Mouse (Mus musculus): ENCODE data around the gene Tysnd1.

Tysnd1 gene

DNA sequence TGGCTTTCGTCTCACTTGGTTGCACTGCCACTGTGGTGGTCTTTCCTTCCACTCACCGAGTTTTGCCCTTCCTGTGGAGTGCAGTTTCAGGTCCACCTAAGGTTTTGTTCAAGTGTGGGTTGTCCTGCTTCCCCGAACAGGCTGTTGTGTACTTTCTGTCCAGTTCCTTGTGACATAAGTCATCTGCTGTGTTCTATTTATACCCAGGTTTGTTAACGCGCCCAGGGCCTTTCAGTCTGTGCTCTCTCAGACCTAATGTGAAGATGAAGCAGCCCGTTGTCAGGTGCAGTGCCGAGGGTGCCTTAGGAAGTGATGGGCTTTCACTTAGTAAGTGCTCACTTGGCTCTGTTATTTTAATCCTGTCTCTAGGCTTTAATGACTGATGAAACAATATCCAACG lies 5.9 kb upstream of the Tysnd1 start:
- DNase-seq (ENCODE audit: low spot score): no peak

DNA sequence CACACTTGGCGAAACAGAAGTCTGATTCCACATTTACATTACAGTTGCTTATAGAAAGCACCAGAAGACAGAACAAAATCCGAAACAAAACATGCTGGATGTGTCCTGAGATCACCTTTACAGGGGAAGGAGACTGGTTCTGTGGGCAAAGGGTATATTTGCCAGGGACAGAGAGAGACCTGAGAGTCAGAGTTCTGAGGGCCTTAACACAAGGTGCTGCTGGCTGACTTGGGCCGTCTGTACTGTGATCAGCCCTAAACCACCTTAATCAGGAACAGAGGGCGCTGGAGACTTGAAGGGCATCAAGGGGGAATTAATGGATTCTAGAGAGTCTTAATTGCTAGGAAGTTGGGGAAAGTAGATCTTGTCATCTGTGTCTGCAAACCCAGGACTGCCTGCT lies 1.8 kb upstream of the Tysnd1 start:
- DNase-seq (ENCODE audit: low spot score): no peak

DNA sequence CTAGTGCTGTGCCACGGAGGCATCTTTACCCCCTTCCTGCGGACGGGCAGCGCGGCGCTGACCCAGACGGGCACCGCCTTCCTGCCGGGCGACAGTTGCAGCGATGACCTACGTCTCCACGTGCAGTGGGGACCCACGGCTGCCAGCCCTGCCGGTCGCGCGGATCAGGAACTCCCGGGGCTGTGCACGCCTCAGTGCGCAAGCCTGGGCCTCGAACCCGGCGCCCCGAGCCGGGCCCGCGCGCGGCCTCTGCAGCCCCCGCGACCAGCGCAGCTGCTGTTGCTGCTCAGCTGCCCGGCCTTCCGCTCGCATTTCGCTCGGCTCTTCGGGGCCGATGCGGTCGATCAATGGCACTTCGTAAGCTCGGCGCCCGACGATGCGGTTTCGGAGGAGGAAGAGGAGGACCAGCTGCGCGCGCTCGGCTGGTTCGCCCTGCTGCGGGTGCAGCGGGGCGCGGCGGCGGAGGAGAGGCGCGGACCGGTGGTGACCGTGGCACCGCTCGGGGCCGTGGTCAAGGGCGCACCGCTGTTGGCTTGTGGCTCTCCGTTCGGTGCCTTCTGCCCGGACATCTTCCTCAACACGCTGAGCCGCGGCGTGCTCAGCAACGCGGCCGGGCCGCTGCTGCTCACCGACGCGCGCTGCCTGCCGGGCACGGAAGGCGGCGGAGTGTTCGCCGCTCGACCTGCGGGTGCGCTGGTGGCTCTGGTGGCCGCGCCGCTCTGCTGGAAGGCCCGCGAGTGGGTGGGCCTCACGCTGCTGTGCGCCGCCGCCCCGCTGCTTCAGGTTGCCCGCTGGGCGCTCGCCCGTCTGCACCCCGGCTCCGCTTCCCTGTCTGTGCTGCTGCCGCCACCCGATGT lies 617 bp downstream of the Tysnd1 start:
- peak; percentile 52 for DNase-seq (ENCODE audit: low spot score)

DNA sequence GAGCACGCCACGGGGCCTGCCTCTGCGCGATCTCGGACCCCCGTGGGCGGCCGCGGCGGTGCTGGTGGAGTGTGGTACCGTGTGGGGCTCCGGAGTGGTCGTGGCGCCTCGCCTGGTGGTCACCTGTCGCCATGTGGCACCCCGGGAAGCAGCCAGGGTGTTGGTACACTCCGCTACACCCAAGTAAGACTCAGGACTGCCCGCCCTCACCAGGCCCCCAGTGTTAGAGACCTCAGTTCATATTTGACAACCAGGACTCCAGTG lies 1.2 kb downstream of the Tysnd1 start:
- no peak for DNase-seq (ENCODE audit: low spot score)

DNA sequence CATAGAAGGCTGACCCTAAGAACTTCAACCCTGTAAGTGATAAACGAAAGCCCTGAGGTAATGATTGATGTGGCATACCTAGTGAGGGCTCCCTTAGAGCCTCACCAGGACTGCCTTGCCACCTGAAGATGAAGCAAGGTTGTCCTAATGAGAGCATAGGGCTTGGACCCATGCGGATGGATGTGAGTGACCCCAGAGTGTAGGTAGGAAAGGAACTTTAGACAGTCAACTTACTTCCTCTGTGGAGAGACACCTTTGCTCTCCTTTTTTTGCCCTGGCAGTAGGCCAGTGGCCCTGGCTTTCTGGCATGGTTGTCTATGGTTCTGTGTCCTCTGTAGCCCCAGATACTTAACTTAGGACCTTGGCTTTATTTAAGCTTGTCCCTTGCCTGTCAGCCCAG lies 1.7 kb downstream of the Tysnd1 start:
- no peak for DNase-seq (ENCODE audit: low spot score)

DNA sequence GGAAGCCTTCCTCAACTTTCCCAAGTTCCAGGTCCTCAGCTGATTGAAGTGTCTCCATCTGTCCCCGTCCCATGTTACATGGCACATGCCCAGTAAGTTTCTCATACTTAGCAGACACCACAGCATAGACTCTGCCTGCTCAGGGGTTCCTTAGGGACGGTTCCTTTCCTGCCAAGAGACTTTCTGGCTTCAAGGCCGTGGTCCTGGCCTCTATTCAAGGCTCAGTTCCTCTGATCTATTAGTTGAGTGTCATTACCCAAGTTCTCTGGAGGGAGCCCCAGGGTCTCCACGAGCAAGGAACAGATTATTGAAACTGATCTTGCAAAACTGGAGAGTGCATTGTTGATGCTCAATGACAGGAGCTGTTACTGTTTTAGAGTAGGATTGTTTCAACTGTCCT lies 9.3 kb downstream of the Tysnd1 start:
- DNase-seq (ENCODE audit: low spot score): no peak

DNA sequence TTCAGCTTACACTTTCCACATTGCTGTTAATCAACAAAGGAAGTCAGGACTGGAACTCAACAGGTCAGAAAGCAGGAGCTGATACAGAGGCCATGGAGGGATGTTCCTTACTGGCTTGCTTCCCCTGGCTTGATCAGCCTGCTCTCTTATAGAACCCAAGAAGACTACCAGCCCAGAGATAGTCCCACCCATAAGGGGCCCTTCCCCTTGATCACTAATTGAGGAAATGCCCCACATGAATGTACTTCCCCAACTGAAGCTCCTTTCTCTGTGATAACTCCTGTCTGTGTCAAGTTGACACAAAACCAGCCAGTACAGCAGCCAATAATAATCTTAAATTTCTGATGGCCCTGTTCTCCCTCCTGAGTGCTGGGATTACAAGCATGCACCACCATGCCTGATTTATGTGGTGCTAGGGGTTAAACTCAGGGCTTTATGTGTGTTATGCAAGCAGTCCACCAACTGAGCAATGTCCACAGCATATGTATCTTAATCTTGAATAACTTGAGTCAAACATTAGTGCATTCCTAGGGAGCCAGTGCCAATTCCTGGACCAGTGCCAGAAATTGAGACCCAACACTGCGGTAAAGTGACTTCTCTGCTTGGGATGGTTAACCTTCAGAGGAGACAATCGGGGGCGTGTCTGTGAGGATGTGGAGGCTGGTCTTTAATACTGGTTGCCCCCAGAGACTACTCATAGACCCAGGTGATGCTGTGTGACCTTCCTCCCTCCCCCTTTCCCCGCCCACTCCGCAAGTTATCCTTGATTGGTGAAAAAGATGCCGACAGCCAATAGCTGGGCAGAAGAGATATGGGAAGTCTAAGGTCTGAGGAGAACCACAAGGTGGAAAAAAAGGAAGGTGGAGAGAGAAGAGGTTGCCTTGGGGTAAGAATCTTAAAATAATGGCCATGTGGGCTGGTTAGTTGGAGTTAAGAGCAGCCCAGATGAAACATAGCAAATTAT lies 11.4 kb downstream of the Tysnd1 start:
- no peak for DNase-seq (ENCODE audit: low spot score)

DNA sequence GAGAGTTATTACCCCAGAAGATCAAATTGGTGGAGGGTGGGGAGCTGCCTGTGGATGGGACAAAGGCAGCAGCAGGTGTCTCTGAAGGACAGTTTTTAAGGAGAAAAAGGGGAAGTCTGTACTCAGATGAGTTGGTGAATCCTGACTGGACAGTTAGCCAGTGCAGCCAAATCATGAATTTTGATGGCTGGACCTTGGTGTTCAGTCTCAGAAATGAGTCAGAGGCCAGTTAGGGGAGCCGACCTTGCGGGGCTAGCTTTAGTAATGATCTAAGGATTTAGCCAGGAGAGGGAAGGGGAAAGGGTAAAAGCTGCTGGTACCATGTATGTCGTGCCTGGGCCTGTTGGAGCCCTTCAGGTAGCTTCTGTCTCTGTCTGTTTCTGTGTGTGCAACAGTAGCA lies 18.3 kb downstream of the Tysnd1 start:
- DNase-seq (ENCODE audit: low spot score): no peak

DNA sequence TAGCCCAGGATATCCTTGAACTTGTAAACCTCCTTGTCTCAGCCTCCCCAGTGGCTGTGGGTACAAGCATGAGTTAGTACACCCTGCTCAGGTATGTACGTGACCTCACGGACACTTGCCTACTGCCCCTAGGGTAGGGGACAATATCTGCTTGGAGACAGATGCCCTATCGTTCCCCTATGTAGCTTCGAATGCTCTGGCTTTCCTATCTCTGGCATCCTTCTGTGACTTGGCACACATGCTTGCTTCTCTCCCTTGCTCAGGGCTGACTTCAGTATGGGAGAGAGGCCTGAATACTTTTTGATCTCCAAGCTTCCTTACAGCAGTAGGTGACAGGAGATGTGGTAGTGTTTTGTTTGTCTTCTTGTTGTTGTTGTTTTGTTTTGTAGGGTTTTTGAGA lies 18.8 kb downstream of the Tysnd1 start:
- DNase-seq (ENCODE audit: low spot score): no peak

DNA sequence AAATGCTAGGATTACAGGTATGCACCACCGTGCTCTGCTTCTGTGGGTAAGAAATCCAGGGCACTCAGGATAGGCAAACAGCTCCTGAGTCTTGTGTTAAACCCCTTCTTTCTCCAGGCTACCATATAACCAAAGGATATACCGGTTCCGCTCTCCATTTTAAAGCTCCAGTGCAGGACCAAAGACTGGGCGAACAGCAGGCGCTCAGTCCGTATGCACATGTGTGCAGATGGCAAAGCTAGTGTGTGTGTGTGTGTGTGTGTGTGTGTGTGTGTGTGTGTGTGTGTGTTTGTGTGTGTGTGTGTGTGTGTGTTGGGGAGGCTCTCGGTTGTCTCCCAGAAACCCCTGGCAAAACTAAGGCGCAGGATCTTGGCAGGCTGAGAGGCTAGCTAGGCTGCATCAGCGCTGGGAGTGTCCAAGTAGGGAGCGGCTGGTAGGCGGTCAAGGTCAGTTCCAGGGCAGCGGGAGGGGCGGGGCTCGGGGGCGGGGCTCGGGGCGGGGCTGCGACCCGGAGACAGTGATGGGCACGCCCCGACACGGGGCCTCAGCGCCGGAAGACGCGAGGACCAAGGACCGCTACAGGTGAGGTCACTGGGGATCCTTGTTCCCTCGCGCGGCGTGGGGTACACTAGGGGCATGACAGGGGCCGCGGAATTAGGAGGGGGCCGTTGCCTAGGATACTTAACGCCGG lies 19.6 kb downstream of the Tysnd1 start, which contains the start of gene Aifm2:
Gene Aifm2, plus strand, starts transcription at position 493 of the 691 bp plus-strand sequence.
- DNase-seq (ENCODE audit: low spot score): peak; percentile 78

DNA sequence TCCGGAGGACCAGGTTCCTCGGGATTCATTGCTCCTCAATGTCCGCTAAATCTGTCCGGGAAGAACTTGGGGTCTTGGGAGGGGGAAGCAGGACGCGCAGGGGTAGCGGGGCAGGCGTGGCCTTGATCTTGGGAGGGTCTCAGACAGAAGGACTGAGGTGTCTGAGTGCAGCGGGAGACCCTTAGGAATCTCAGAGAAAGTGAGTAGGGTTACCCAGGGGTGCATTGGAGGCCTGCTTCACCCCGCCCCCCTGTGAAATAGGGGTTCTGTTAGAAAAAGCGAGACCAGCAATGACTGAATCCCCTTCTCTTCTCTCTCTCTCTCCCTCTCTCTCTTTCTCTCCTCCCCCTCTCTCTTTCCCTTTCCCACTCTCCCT lies 20.1 kb downstream of the Tysnd1 start:
- DNase-seq (ENCODE audit: low spot score): no peak

DNA sequence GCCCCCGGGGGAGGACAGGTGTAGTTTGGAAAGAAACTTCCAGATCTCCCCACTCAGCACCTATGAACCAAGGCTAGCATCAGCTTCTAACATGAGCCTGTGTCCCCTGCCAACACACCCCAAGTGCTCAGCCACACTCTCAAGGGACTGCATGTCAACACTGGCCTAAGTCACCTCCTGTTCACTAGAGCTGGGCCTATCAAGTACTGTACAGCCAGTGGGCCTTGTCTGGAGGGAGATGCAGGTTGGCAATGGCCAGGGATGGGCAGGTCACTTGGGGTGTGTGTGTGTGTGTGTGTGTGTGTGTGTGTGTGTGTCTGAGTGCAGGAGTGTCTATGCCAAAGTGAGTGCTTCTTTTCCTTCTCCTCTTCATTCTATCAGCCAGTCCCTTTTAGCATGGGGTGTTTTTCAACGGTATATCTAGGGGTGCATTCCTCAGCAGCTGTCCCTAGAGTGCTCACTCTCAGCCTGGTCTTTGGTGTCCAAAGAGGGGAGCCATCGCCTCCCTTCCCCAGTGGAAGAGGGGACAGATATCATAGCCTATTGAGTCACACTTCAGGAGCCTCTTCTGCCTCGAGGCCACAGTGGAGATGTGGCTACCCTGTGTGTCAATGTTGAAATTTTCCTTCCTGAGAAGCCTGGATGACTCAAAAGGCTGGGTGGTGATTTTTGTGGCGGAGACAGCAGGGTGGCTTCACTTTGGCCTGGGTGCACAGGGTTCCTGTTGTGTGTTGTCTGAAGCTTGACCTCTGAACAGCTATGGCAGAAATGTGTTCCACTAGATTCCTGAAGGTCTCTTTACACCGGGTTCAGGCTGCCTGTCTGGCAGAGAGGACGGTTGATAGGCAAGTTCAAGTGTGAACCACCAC lies 20.9 kb downstream of the Tysnd1 start:
- no peak for DNase-seq (ENCODE audit: low spot score)

DNA sequence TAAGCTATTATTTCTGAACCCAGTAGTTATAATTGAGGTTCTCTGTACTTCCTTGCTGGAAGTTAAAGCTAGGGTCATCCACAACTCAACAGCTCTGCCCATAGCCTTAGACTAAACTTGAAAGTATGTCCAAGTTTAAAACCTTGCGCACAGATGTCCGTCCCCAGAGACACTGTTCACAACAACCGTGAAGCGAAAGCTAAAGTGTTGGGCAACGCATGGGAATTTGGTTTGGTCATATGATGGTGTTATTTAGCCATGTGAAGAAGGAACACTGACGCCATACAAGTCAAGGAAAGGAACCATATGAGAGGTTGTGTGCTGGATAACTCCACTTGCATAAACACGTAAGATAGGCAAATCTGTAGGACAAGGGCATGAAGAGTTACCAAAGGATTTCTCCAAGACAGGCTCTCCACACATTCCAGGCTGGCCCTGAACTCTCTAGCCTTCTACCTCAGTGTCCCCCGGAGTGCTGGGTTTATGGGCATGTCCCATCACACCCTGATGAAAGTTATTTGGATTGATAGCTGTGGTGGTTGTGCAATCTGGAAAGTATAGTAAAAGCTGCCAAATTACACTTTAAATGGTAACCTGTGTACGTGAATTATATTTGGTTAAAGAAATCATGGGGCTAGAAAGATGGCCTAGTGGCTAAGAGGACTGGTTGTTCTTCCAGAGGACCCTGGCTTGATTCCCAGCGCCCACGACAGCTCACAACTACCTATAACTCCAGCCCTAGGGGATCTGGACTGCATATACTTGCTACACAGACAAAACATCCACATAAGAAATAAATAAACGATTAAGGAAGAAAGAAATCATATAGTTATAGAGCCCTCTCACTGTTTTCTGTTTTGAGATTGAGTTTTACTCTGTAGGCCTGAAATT lies 22.3 kb downstream of the Tysnd1 start:
- no peak for DNase-seq (ENCODE audit: low spot score)

DNA sequence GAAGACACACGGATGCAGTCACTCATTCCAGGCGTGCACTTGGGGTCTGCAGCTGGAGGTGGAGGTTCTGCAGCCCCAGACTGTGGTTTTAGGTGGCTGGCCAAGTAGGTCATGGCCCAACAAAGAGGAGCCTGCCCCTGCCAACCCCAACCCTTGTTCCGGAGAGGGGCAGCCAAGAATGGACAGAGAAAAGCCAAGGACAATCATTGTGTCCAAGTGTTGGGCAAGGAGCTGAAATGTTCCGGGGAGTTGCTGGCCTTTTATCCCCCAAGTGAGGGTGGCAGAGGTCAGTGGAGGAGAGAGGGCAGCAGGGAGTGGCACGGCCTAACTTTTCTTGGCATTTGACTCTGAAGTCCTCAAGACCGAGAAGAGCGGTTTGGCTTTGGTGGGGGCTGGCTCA lies 25.0 kb downstream of the Tysnd1 start:
- DNase-seq (ENCODE audit: low spot score): no peak

DNA sequence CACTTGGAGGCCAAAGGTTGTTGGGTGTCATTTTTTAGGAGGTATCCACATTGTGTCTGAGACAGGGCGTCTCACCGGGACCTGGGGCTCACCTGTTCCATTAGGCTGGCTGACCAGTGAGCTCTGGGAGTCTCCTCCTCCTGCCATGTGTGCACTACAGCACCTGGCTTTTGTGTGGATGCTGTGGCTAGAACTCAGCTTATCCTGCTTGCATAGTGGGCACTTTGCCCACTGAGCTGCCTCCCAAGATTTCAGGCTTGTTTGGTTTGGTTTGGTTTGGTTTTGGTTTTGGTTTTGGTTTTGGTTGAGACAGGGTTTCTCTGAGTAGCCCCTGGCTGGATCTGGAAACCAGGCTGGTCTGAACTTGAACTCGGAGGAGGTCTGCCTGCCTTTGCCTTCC lies 26.9 kb downstream of the Tysnd1 start:
- DNase-seq (ENCODE audit: low spot score): no peak

DNA sequence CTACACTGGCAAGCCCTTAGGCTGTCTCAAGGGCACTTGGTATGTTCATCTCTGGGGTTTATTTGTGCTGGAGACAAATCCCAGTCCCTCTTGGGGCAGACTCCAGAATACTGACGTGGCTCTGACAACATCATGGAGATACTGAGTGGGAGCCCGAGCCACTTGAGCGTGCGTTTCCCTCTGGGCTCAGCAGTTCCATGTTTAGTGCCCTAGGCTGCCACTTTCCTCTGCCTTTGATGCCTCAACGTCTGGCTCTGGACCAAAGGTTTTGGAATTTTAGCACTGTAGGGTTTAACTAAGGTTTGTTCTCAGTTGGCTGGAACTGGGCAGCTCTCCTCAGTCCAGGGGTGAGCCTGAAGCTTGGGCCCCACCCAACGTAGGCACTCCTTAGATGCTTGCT lies 28.0 kb downstream of the Tysnd1 start:
- DNase-seq (ENCODE audit: low spot score): no peak

DNA sequence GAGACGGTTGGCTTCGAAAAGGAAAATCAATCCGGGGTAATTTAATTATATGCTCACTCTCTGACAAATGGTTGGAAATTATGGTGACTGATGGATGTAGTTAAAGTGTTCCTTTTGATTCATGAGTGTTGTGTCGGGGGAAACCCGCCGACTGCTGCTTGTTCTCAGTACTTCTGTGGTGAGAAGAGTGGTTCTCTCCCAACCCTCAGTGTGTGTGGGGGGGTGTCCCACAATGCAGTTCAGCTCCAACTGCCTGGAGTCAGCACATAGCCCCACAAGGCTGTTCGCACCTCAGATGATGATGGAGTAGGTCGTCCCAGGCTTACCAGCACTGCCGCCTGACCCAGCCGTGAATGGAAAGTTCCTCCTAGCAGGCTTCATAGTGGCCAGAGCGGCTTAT lies 33.9 kb downstream of the Tysnd1 start:
- DNase-seq (ENCODE audit: low spot score): peak; percentile 37

DNA sequence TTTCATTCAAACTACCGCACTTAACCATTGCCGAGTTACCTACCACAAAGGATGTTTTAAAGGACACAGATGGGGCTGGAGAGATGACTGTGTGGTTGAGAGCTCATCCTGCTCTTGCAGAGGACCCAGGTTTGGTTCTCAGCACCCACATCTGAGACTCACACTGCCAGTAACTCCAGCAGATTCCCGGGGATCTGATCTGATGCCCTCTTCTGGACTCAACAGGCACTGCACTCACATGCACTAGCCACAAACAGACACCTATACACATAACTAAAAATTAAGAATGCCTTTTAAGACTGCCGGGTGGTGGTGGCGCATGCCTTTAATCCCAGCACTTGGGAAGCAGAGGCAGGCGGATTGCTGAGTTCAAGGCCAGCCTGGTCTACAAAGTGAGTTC lies 34.9 kb downstream of the Tysnd1 start:
- DNase-seq (ENCODE audit: low spot score): no peak

DNA sequence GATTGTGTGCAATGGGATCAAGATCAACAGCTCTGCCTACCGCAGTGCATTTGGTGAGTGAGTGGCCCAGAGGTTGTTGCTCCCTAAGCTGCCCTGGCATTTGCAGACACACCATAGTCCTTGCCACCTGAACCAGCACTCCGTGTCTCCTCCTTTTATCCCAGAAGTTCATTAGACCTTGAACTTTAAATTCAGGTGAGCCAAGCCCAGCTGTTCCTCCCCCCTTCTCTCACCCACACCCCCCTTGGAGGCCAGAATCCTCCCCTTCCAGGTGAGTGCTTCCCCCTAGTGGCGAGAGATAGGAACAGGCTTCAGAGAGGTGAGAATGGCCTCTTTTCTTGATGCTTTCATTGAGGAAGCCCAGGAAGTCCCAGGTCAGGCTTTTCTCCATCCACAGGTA lies 39.1 kb downstream of the Tysnd1 start:
- peak; percentile 51 for DNase-seq (ENCODE audit: low spot score)

DNA sequence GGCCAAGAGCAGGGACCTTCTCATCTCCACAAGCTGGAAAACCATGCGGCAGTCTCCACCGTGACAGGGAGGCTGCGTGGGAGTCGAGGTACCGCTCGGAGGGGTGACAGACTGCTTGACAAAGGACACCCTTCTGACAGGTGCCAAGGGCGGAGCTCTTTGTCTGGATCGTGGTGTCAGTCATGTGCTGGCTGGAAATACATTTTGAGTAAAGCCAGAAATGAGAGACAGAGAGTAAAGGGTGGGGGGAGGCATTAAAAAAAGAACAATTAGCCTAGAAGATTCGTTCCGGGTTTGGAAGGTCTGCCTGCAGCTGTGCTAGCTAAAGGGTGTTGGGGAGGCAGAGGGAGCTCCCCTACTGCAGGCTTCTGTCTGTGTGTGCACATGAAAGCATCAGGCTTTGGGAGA lies 41.4 kb downstream of the Tysnd1 start:
- DNase-seq (ENCODE audit: low spot score): no peak

DNA sequence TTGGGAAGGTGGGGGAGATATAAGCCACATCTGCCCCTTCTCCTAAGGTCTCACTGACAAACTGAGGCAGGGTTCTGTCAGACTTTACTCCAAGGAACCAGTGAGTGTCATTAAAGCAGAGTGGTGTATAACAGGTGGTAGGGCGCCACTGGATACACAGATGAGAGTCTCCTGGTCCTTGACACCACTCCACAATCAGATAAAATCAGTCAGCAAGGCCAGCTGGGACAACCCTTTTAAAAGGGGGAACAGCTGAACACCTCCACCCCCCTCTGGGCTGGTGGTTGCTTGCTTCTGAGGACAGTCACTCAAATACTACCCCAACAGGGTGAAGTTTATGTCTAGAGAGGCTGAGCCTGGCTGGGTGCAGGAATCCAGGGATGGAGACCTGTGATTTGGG lies 42.2 kb downstream of the Tysnd1 start:
- DNase-seq (ENCODE audit: low spot score): no peak
